Mouse (Mus musculus) ovary, adult 2 months (tissue): ENCODE data around the gene Arhgap17. TPM values are rescaled to one million over a fixed set of nuclear protein-coding genes. Genes with fewer than 3 reads are reported as not detected.

Experiments
- polyA plus RNA-seq: library from polyadenylated mRNA; depleted of rRNA; stranded (reverse); fragments of >200 nt; gene quantifications from 2 replicates; pipeline ENCODE4 v1.2.3, GENCODE M21; 2012; rRNA removed

Gene Arhgap17
- 38.9 and 49.3 TPM in 2 replicates for polyA plus RNA-seq

GRCm38 (mm10) chr7:123369759-123370481 is at the start of gene Arhgap17, which contains the start of gene Lcmt1:
TSS of gene Arhgap17 (minus strand) at chr7:123369915.
TSS of gene Lcmt1 (plus strand) at chr7:123369784.

Other genes with a start within 250 kb of the Arhgap17 start
- 43.4 and 55.2 TPM in 2 replicates for gene Tnrc6a, start 246.0 kb downstream of the Arhgap17 start, polyA plus RNA-seq
- gene Slc5a11, start 155.1 kb downstream of the Arhgap17 start, polyA plus RNA-seq, result 1.0 and 3.6 TPM in 2 replicates
- gene Lcmt1, start 131 bp downstream of the Arhgap17 start, polyA plus RNA-seq, result 26.8 and 29.3 TPM in 2 replicates
- 3.4 and 8.1 TPM in 2 replicates for gene Aqp8, start 92.4 kb upstream of the Arhgap17 start, polyA plus RNA-seq
- 0.35 and 0.40 TPM in 2 replicates for gene Zkscan2, start 130.5 kb upstream of the Arhgap17 start, polyA plus RNA-seq